Mouse (Mus musculus) neural tube, embryonic 10.5 days (tissue): ENCODE results near the gene Terb1.

Source experiments
- DNase-seq: peaks from one replicate; pipeline ENCODE4 v3.0.0-alpha.2; 2017; ENCODE audit warnings: low spot score; ENCODE audit errors: extremely low spot score

Terb1 gene

GRCm38 (mm10) chr8:104412805-104413532 lies 96.7 kb downstream of the Terb1 start:
- DNase-seq, result no peak

GRCm38 (mm10) chr8:104411972-104412371 lies 97.7 kb downstream of the Terb1 start:
- DNase-seq, result no peak

DNA sequence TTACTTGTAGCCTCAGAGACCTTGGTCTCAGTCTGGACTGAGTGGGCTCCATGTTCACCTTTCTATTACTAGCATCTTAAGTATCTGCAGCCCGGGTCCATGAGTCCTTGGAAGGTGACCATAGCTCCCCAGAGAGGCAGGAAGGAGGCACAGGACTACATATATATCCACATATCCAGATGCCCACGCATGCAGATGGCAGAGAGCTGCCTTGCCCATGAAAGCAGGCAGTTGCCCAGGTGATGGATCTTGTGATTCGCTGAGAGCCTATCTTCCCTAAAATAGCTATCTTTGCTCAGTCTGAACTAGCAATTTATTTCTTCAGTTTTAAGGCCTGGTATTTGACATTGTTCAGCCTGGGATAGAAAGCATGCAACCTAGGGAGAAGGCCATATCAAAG lies 98.2 kb downstream of the Terb1 start:
- DNase-seq, result no peak

GRCm38 (mm10) chr8:104410628-104411273 lies 99.0 kb downstream of the Terb1 start:
- no peak for DNase-seq

DNA sequence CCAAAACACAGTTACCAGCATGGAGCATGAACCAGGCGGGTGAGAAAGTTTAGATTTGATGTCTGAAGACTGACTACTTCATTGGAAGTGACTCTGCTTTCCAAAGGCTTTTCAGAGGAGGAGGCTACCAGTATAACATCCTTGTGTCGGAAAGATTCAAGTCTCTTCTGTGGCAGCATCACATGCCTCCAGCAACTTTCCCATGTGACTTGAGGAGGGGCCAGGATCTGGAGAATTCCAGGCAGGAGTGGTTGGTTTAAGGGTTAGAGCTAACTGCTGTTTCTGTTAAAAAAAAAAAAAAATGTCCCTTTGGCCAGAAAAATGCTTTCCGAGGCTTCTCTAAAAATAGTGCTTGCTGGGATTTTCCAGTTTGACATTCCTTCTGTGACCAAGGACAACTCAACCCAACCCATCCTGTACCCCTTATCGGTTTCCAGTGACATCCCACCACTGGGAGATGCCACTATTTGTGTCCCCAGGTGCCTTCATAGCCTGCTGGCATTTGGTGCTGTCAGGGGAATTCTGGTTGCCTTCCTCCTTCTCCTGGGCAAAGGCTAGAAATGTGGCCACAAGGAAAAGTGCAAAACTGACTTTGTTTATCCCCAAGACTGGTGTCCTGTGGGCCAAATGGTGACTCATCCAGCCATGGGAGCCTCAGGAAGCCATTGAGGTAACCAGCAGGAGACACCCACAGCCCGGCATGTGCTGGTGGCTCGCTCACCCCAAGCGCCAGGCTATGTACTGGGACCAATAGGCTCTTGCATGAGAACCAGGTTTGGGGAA lies 101.2 kb downstream of the Terb1 start:
- DNase-seq, result no peak

- no peak for DNase-seq
Observed at GRCm38 (mm10) chr8:104406340-104407128, 103.2 kb downstream of the Terb1 start.

GRCm38 (mm10) chr8:104405430-104406187 lies 104.1 kb downstream of the Terb1 start:
- no peak for DNase-seq

DNA sequence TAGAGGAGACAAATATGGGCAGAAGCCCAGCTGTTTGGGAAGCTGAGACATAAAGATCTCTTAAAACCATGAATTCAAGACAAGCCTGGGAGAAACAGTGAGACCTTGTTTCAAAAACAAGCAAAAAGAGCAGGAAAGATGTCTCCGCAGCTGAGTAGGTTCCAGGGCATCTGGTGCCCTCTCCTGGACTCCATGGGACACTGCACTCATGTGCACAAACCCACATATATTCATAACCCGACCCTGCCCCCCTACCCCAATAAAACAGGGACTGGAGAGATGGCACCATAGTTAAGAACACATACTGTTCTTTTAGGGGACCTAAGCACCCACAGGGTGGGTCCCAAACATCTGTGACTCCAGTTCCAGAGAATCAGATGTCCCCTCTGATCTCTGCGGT lies 106.1 kb downstream of the Terb1 start:
- no peak for DNase-seq
